Mouse (Mus musculus) monocyte, adult 5-6 weeks (primary cell): Measurements from ENCODE around the gene Lrba. TPM values are rescaled to one million over a fixed set of nuclear protein-coding genes. Genes with fewer than 3 reads are reported as not detected.

Experiments
- total RNA-seq: library from RNA; stranded (forward); fragments of 200-1000, 200-491, 200-594 nt; gene quantifications from 3 replicates; pipeline ENCODE4 v1.2.3, GENCODE M21; 2017

Lrba gene
- total RNA-seq, 1 experiment from 2014 or later = 21.8 TPM

Other genes starting within 250 kb of the Lrba start
- not detected in 3 replicates for gene Prss48, start 222.2 kb upstream of the Lrba start, total RNA-seq
- gene Rps3a1, start 82.0 kb upstream of the Lrba start, total RNA-seq = 2,726 to 3,318 TPM (median 3,221 TPM) in 3 replicates